Mouse (Mus musculus) embryo, embryonic 11 days (tissue): ENCODE measurements around the gene Hddc3.
"Not testable (repeated sequence)": the region's sequence is repeated elsewhere in the genome, so short reads cannot be mapped to it uniquely, and the experiment has no call there.

Experiments used
- DNase-seq: peaks from one replicate; pipeline ENCODE4 v3.0.0-alpha.2; 2015

Gene Hddc3

GRCm38 (mm10) chr7:80342858-80343257 is at the start of gene Hddc3:
TSS of gene Hddc3 (plus strand) at chr7:80343104.
- DNase-seq, result peak; percentile 98

- peak; percentile 98 for DNase-seq
Measured at GRCm38 (mm10) chr7:80294062-80294763, 48.7 kb upstream of the Hddc3 start, which contains the start of gene Prc1. TSS of gene Prc1 (plus strand) at chr7:80294450.

- peak; percentile 65 for DNase-seq
Measured at GRCm38 (mm10) chr7:80294764-80295648, 47.9 kb upstream of the Hddc3 start.

GRCm38 (mm10) chr7:80296462-80296861 is 46.4 kb upstream of the Hddc3 start:
- no peak for DNase-seq

GRCm38 (mm10) chr7:80297041-80297440 is 45.9 kb upstream of the Hddc3 start:
- no peak for DNase-seq

GRCm38 (mm10) chr7:80298754-80299153 is 44.1 kb upstream of the Hddc3 start:
- no peak for DNase-seq

GRCm38 (mm10) chr7:80299568-80299967 is 43.3 kb upstream of the Hddc3 start:
- DNase-seq, result no peak

GRCm38 (mm10) chr7:80301522-80301921 is 41.4 kb upstream of the Hddc3 start:
- DNase-seq, result no peak

- no peak for DNase-seq
Measured at GRCm38 (mm10) chr7:80307766-80308165, 35.1 kb upstream of the Hddc3 start.

- no peak for DNase-seq
Measured at GRCm38 (mm10) chr7:80310771-80311170, 32.1 kb upstream of the Hddc3 start.

GRCm38 (mm10) chr7:80315733-80316132 is 27.2 kb upstream of the Hddc3 start:
- DNase-seq, result no peak

- no peak for DNase-seq
Measured at GRCm38 (mm10) chr7:80317439-80318115, 25.3 kb upstream of the Hddc3 start.

- DNase-seq, result no peak
Measured at GRCm38 (mm10) chr7:80318670-80319069, 24.2 kb upstream of the Hddc3 start.

GRCm38 (mm10) chr7:80319846-80320496 is 22.9 kb upstream of the Hddc3 start:
- no peak for DNase-seq

GRCm38 (mm10) chr7:80323336-80323735 is 19.6 kb upstream of the Hddc3 start:
- no peak for DNase-seq

GRCm38 (mm10) chr7:80324043-80324815 is 18.7 kb upstream of the Hddc3 start, which contains the start of gene Rccd1:
TSS of gene Rccd1 (minus strand) at chr7:80324454.
- peak; percentile 97 for DNase-seq

GRCm38 (mm10) chr7:80324816-80325119 is 18.1 kb upstream of the Hddc3 start:
- DNase-seq, result not testable (repeated sequence)

GRCm38 (mm10) chr7:80325292-80325868 is 17.5 kb upstream of the Hddc3 start:
- DNase-seq, result no peak

GRCm38 (mm10) chr7:80326076-80326475 is 16.8 kb upstream of the Hddc3 start:
- DNase-seq, result no peak

- DNase-seq, result no peak
Measured at GRCm38 (mm10) chr7:80330278-80330677, 12.6 kb upstream of the Hddc3 start.

- DNase-seq, result no peak
Measured at GRCm38 (mm10) chr7:80331433-80331832, 11.5 kb upstream of the Hddc3 start.

GRCm38 (mm10) chr7:80334848-80335247 is 8.1 kb upstream of the Hddc3 start:
- no peak for DNase-seq
